Mouse (Mus musculus): ENCODE data around the gene Angel1.

GRCm38 (mm10) chr12:86701491-86701890, 24.8 kb downstream of the Angel1 start:
- TF ChIP-seq ETS1 (IDR thresholded peaks at IDR 0.05; ENCODE audit: low read depth, low read length) (no peak), MYC (IDR thresholded peaks at IDR 0.05; ENCODE audit: low read depth, low read length) (no peak), NELFE (IDR thresholded peaks at IDR 0.05; ENCODE audit: low read depth, low read length) (no peak)

Measured in MEL (cell line).